Mouse (Mus musculus): Measurements from ENCODE around the gene Olfr913.

Gene Olfr913

DNA sequence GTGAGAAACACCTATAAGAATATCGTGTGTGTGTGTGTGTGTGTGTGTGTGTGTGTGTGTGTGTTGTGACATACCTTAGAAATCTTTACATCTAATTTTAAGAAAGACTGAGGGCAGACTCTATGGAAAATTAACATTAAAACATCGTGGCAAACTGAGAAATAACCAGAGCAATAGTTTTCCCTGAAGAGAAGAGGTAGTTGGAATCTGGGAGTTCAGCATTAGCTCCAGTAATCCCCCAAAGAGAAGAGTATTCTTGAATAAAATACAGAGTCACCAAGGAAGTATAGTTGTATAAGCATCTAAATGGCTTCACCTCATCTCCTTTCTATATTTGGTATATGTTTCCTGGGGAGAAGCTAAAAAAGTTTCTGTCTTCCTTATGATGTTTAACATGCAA lies at the start of gene Olfr913:
TSS of gene Olfr913 (plus strand) at position 301 of the 400 bp plus-strand sequence.
- POLR2A ChIA-PET, result no interaction called here

DNA sequence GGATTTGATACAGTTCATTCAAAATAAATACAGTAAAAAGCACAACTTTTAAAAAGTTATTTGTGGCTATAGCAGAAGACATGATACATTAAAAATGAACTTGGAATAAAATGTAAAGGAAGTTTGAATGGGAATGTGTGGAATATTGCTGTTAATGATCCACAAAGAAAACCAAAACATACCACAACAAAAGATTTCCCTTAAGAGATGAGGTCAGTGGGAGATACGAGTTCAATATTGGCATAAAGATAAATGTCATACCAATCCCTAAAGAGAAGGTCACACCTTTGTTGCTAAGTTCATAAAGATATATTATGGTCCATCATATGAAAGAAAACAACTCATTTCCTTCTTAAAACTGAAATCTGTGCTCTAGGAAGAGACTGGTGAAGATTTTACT lies 12.7 kb upstream of the Olfr913 start, which contains the start of gene Olfr912:
TSS of gene Olfr912 (plus strand) at position 301 of the 400 bp plus-strand sequence.
- ChIA-PET CTCF (no interaction called here), POLR2A (no interaction called here)

More for the DNA sequence above, at the start of gene Olfr913:
- CTCF ChIA-PET, result no interaction called here

DNA sequence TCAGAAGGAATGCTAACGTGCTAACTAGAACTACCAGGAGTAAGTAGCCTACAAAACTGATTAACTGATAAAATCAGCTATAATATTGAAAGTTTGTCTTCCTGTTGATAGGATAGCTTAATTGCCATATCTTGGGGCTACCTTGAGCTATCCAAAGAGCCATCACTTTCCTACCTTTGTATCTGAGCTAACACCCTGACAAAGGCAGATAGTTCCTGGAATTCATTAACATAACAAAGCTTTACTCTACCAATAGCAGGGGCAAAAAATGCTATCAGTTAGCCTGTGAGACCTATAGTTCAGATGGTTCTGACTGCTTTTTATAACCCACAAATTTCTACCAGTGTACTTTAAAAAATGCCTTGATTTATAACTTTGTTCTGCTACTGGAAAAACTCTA lies 1.5 kb upstream of the Olfr913 start:
- ChIA-PET POLR2A (interaction anchor here in 1 of 4 experiments (0.7 kb wide), 1 partner anchor 62 kb away, joined by 3 read pairs; no protein-coding TSS in a partner anchor), CTCF (no interaction called here)

DNA sequence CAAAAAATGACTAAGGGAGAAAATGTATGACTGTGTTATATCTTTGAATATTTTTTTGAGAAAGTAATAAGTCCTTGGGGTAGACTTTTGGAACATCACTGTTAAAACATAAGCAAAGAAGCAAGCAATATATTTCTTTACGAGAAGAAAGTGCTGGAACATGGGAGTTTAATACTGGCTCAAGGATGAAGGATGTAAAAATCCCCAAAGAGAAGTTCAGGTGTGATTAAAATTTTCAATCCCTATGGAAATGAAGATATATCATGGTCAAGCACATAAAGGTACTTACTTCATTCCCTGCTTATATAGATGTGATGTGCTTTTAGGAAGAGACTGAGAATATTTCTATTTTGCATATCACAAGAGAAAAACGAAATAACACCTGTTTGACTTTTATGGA lies 12.2 kb downstream of the Olfr913 start, which contains the start of gene Olfr914:
TSS of gene Olfr914 (plus strand) at position 301 of the 400 bp plus-strand sequence.
- CTCF ChIA-PET, result no interaction called here
- POLR2A ChIA-PET, result no interaction called here

DNA sequence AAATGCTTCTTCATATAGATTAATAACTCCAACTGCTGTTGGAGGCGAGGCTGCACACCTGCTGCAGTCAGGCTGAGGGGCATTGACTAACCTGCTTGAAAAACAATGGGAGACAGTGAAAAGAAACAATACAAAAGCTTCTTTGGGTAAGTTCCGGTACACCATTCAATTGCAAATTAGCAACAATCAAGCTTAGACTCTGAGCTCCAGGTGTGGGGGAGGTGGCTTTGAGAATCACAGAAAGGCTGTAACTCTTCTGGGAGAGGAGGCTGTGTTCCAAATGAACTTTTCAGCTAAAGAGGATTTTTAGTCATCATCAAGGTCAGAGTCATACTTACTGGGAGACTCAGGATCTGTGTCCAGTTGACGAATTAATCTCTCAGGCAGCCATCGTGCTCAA lies 39.8 kb downstream of the Olfr913 start:
- POLR2A ChIA-PET, result no interaction called here
- CTCF ChIA-PET, result no interaction called here
